Mouse (Mus musculus): Measurements from ENCODE around the gene Prelid1. TPM values are rescaled to one million over a fixed set of nuclear protein-coding genes. Genes with fewer than 3 reads are reported as not detected.
A peak's percentile ranks its signal among the peaks of the same experiment; 100 is the strongest.

Gene Prelid1
- total RNA-seq, 2 experiments from 2014 or later, result 21.6 to 23.6 TPM

DNA sequence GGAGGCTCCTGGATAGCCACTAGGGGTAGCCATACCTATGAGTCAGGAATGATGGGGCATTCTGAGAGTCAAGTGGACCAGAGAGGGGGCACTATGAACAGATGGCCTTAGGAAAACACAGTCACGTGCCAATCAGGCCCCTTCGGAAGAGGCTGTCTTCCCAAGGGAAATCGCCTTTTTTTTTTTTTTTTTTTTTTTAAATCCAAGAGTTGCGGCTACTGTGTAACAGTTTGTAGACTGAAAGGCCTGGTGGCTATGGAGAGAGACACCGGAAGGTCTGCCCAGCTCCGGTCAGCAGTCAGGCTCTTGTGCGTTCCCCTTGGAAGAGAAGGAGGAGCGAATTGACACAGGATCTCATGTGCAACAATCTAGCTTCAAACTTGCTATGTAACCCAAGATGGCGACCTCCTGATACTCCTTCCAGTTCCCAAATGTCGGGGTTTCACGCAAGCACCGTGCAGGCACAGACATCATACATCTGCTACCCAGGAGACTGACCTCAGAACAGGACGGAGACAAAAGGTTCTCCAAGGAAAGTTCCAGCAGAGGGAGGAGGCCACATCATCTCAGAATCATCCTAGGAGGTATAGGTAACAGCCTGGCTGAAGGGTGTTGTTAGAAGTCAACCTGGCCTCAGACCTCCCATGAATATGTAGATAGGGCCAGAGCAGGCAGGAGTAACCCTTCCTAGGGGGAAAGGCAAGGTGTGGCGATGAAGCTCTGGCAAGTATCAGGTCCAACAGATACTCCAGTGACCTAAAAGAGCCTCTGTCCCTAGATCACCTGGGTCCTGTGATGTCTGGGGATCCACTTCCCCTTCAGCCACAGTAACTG lies 10.5 kb downstream of the Prelid1 start:
- intact Hi-C loops (cut with DNase I), result no loop called here
- DNase-seq, result no peak

DNA sequence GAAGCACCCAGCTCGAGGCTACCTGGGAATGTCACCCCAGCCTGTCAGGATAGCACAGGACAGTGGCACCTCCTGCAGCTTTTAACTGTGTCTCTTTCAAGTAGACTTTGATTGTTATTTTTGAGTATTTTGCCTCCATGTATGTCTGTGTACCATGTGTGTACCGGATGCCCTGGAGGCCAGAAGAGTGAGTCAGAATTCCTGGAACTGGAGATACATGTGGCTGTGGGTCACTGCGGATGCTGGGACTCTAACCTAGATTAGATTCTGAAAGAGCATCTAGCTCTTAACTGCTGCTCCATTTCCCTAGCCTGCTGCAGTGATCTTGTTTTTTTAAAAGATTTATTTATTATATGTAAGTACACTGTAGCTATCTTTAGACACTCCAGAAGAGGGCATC lies 12.0 kb downstream of the Prelid1 start:
- intact Hi-C loops (cut with DNase I), result no loop called here
- no peak for DNase-seq

DNA sequence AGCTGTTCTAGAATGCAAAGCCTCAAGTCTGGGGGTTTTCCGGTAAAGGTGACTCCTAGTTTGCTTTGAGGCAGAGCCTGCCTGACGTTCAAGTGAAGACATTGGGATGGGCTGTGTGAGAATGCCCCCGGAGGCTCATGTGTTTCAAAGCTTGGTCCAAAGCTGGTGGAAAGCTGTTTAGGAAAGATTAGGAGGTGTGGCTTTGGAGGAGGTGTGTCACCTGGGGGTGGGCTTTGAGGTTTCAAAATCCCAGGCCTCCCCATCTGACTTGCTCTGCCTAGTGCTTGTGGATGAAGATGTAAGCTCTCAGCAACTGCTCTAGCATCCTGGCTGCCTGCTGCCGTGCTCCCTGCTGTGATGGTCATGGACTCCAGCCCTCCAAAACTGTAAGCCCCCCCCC lies 15.4 kb downstream of the Prelid1 start:
- DNase-seq, result no peak
- intact Hi-C loops (cut with DNase I), result no loop called here

GRCm38 (mm10) chr13:55337341-55337975 lies 17.2 kb downstream of the Prelid1 start:
- no peak for DNase-seq
- intact Hi-C loops (cut with DNase I), result no loop called here

GRCm38 (mm10) chr13:55338131-55339054 lies 18.1 kb downstream of the Prelid1 start:
- DNase-seq, result no peak
- intact Hi-C loops (cut with DNase I), result no loop called here

GRCm38 (mm10) chr13:55339259-55339658 lies 19.0 kb downstream of the Prelid1 start:
- intact Hi-C loops (cut with DNase I), result no loop called here
- no peak for DNase-seq

DNA sequence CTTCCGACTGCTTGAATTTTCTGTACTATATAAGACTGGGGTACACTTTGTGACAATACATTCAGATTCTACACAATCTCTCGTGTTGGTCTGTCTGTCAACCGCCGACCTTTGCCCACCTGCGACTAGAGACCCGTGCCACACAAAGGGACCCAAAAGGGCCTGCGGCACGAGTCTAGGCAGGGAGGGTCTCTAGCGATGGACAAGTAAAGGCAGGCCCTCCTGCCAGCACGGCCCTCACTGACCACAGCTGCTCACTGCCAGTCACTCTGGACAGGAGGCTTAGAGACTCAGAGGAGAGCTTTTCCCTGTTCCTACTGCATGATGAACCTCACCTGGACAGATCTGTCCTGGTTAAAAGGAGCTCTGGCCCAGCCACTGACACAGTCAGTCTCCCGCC lies 22.2 kb downstream of the Prelid1 start:
- no peak for DNase-seq
- intact Hi-C loops (cut with DNase I), result no loop called here

GRCm38 (mm10) chr13:55344286-55344685 lies 24.0 kb downstream of the Prelid1 start:
- intact Hi-C loops (cut with DNase I), result no loop called here
- DNase-seq, result no peak

- intact Hi-C loops (cut with DNase I), result no loop called here
- DNase-seq, result no peak
These were observed 26.4 kb downstream of the Prelid1 start for GRCm38 (mm10) chr13:55346745-55347144.

- no peak for DNase-seq
- intact Hi-C loops (cut with DNase I), result no loop called here
These were observed 40.8 kb downstream of the Prelid1 start for GRCm38 (mm10) chr13:55361145-55361544.

DNA sequence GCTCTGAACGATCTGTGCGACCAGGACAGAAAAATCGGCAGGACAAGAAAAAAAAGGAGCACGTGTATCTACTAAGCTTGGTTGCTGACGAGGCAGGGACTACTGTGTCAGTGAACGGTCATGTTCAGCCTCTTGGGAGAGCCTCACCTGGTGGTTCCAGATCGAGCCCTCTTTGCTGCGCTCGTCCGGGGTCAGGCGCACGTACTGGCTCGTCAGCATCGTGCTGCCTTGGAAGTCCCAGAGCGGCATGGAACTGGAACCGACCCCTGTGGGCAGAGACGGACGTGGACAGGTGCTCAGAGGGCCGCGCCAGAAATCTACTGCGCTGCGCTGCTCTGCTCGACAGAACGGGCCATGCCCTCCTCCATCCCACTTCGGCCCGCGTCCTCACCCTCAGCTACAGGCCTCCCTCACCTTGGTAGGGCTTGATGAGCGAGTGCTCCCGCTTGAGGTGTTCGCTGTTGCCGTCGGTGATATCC lies 41.7 kb downstream of the Prelid1 start:
- intact Hi-C loops (cut with DNase I), result no loop called here
- peak in 1 of 2 experiments; percentile 27 for DNase-seq

DNA sequence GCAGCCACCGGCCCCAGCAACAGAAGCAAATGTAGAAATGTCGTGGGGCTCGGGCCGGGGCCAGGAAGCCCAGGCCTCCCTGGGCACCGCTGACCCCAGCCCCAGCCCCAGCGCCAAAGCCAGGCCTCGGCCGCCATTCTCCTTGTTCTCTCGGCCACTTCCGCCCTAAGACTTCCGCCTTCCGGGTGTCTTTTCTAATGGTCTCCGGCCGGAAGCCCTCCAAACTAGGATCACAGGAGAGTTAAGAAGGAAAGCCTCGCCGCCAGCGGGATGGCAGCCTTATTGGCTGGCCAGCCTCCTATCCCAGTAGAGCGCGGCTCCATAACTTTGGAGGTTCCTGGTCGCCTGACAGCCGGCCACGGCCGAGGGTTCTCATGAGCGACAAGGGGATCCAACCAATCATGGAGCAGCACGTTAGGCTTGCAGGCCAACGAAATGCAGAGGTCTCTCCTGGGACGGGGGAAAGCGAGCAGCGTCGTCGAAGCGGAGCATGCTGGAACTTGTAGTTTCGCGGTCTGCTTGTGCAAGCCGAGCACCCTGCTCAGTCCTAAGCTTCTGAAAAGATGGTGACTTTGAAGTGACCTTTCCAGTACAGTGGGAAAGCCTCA lies 42.3 kb downstream of the Prelid1 start, which contains the start of gene Lman2:
TSS of gene Lman2 (minus strand) at position 331 of the 608 bp plus-strand sequence.
- intact Hi-C loops (cut with DNase I), result no loop called here
- DNase-seq, result peak; percentile 93 to 94

- DNase-seq, result no peak
- intact Hi-C loops (cut with DNase I), result no loop called here
These were observed 48.1 kb downstream of the Prelid1 start for GRCm38 (mm10) chr13:55368401-55368800.

GRCm38 (mm10) chr13:55369531-55370114 lies 49.3 kb downstream of the Prelid1 start, which contains the start of gene Rgs14:
Rgs14 (plus strand) TSS chr13:55369732.
- no peak for DNase-seq
- intact Hi-C loops (cut with DNase I), result no loop called here

DNA sequence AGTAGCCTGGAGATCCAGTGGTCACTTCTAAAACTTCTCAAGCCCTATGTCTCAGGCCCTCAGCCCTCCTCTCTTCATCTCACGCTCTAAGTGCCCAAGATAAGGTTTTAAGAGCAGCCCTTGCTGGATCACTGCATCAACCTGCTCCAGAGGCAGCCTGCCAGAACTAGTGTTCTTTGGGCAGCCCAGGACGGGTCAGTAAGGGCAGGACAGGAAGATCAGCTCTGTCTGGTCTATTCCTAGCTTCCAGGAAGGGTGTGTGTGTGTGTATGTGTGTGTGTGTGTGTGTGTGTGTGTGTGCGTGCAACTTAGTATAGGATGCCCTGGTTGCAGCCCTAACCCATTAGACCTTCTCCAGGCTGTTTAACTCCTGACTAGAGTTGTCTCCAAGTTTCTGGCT lies 49.9 kb downstream of the Prelid1 start:
- intact Hi-C loops (cut with DNase I), result no loop called here
- no peak for DNase-seq

DNA sequence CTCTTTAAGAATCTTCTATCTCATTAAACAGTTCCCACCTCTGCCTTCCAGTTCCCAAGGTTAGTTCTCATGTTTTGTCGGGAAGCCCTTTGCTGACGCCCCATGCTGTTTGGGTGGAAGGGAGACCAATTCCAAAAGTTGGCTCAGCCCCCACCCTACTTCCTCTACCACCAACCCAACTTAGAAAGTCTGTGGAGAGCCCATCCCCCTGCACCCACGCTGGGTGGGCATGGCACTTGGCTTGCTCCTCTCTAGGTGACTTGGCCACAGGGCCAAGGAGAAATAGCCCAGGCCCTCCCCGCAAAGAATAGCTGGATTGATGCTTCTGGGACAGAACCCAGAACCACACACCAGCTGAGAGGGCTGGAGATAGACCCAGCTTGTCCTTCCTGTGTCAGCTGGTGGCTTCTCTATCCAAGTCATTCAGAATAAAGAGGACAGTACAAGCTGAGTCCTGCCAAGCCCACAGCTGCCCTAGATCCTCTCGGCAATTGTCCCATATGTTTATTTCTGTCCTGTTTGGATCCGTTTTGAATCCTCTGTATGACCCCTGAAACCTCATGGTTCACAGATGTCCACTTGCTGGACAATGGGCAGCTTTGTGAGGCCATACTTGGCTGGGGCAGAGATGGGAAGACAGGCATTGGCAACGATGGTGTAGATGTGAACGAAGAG lies 50.8 kb downstream of the Prelid1 start:
- intact Hi-C loops (cut with DNase I), result no loop called here
- no peak for DNase-seq

DNA sequence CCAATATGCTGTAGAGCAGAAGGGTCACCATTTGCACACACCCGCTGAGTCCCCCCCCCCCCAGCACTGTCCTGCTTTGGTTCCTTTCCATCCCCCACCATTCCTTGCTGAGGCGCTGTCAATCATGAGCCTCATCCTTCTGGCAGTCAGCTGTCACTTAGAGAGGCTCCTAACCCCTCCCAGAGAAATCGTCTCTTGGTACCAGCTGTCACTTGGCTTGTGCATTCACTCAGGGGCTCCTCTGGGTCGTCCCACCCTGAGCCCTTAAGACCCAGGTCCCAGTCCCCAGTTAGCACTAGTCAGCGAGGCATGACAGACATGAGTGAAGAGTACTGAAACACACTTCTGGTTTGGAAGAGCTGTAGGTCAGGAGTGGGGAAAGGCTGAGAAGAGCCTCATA lies 51.4 kb downstream of the Prelid1 start:
- intact Hi-C loops (cut with DNase I), result no loop called here
- no peak for DNase-seq

DNA sequence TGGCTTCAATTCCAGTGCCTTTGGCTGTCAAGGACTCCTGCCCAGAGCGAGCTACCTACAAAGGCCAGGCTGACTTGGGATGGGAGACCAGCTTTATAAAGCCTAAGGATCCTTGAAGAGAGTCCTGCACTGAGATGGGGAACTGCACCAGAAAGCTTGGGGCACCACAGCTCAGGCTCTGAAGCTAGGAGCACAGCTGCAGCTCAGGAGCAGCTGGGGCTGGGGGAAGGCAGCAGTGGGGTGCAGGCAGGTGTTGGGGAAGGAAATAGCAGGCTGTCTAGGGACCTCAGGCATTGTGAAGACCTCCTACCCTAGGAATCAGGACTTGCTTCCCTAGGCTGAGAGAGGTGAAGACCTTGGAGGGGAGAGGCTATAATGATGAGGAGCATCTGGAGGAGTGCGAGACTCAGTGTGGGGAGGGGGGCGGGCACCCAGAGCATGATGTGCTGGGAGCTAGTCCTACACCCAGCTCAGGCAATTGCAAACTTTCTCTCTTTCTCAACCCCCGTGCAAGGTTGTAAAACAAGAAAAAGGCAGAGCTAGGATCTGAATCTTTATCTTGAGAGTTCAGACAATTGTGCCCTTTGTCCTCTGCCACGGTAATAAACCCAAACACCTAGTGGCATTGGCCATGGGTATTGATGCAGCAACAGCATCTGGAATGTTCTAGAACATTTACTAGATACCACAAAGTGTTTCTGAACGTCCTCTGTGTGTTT lies 54.1 kb downstream of the Prelid1 start:
- intact Hi-C loops (cut with DNase I), result no loop called here

More for the DNA sequence above, 54.1 kb downstream of the Prelid1 start:
- no peak for DNase-seq

Measured in gastrocnemius, postnatal 36 days (tissue).